Mouse (Mus musculus): ENCODE measurements around the gene Bcl2. TPM values are rescaled to one million over a fixed set of nuclear protein-coding genes. Genes with fewer than 3 reads are reported as not detected.
A peak's percentile ranks its signal among the peaks of the same experiment; 100 is the strongest.

Bcl2 gene
- total RNA-seq, 2 experiments from 2014 or later, result 5.2 to 6.8 TPM

DNA sequence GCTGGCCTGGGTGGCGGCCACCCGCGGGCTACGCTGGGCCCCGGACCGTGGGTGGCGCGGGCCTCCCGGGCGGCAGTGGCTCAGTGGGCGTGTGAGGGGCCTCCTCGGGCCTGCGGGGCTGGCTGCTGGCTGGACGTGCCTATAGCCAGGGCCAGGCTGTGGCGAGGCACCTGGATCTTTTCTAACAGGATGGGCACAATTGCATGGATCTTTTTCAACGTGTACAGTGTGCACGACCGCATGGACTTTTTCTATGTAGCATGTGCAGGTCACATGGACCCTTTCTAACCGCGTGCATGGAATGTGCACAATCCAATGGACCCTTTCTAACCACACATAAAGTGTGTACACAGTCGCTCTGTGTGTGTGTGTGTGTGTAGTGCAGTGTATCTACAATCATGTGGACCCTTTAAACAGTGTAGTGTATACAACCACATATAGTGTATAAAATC lies 482 bp upstream of the Bcl2 start:
- no peak for DNase-seq

DNA sequence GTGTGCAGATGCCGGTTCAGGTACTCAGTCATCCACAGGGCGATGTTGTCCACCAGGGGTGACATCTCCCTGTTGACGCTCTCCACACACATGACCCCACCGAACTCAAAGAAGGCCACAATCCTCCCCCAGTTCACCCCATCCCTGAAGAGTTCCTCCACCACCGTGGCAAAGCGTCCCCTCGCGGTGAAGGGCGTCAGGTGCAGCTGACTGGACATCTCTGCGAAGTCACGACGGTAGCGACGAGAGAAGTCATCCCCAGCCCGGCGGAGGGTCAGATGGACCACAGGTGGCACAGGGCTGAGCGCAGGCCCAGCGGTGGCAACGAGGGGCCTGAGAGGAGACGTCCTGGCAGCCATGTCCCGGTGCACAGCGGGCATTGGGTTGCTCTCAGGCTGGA lies 1.7 kb downstream of the Bcl2 start:
- DNase-seq, result peak; percentile 49 to 69

DNA sequence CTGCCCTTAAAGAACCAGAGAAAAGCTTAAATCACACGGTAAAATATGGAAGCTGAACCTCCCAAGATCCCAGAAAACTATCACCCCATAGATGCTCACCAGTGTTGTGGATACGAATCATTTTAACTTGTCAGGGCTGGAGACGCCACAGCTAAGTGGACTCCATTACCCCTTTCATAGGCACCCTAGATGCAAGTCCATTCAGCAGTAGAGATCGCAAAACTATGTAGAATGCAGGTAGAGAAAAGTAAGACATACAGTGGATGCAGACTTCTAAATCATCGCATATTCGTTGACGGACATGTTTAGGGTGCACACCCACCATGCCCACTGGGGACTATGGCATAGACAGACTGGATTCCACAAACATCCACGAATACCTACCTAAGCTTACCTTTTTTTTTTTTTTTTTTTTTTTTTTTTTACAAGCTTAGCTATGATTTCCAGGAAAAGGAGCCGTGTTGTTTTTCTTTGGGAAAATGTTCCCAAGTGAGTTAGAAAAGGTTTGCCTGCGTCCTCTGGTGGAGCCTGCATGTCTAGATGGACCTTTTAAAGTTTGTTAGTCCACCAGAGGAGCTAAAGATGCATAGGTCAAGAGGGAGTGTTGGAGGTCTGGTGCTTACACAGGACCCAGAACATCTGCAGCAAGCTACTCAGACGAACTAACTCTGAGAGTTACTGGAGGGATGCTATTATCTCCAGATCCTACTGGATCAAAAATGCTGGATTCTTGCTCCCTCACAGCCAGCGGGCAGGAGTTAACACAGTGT lies 2.5 kb downstream of the Bcl2 start:
- no peak for DNase-seq

DNA sequence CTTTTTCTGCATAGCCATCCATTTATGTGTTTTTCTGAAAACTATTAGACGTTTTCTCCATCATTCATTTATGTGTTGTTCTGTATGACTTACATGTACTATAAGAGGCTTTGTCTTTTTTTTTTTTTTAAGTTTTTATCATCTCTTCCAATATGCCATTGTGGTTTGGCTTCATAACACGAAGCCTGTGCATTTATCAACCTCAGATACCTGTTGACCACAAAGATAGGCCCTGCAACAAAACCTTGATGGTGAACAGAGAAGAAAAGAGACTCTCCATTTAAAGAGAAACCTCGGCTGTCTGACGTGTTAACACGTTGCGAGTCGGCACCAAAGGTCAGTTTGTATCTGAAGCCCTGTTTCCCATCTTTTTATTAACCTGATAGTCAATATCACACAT lies 3.9 kb downstream of the Bcl2 start:
- DNase-seq, result no peak

DNA sequence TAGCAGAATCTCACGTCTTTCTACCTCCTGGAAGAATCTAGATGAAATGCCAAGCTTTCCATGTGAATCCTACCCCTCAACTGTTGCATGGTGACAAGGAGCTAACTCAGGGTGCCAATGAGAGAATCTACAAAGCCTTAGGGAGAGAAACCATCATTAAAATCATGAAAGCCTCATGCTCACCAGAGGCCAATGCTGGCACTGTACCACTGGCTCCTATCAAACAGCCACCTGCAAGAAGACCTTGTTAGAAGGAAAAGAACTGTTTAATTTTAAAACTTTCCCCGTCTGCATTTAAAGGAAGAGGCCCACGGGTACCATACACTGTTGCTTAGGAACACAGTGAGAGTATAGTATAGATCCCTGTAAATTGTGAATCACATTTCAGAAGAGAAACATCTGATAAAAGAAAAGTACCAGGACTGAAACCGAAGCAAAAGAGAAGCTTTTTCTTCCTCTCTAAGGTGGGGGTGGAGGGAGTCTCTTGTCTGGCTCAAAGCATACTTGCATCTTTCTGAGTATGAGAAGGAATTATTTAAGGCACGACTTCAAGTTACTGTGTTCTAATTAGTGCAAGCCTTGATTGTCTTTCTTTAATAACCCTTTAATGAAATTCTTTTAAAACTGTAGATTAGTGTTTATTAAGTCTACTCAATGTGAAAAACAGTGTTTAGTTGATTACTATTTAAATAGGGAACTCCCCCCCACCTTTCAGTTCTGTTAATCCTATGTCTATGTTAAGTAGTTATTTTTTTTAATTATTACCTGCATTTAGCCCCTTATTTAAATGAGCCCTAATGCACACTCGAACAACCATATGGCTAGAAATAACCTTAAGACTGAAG lies 6.8 kb downstream of the Bcl2 start:
- DNase-seq, result no peak

DNA sequence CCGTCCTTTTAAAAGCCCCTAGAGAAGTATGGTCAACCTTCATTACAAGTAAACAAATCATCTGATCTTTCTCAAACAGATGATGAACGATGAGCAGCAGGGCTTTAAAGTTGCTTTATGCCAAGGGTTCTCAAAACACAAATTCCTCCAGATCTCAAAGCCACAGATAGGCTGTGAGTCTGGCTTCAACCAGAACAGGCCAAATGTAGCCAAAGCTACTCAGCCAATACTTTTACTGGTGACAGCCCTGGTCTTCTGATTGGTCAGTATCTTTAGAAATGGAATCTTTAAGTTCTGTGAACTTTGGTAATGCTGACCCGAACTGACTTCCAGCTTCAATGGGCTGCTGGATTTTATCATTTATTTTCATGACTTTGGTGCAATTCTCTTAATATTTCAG lies 10.9 kb downstream of the Bcl2 start:
- no peak for DNase-seq

DNA sequence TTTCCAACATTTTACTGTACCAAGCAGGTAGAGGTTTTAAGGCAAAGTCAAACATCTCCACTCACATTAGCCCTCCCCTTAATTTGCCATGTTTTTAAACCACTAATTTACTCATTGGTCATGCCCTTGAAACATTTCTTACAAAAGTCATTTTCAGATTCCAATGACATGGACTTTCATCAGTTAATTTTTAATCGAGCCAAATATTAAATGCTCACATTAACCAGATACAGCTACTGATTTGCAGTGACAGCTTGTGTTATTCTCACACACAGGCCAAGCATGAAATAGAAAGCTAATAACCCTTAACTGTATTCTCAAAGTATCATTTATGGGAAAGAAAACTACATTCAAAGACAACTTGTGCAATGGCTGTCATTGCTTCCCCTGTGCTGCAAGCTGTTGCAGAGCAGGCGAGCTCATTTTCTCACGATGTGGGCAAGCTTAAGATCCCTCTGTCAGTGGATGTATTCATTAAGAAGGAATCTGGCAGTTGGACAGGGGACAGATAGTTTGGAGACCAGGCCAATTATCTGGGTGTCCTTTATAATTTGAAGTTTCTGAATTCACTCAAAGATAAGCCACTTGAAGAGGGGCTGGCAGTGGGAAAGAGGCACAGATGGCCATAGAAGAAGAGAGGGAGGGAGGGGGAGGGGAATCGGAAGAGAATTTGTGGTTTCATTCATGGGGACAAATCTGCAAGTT lies 11.5 kb downstream of the Bcl2 start:
- no peak for DNase-seq

DNA sequence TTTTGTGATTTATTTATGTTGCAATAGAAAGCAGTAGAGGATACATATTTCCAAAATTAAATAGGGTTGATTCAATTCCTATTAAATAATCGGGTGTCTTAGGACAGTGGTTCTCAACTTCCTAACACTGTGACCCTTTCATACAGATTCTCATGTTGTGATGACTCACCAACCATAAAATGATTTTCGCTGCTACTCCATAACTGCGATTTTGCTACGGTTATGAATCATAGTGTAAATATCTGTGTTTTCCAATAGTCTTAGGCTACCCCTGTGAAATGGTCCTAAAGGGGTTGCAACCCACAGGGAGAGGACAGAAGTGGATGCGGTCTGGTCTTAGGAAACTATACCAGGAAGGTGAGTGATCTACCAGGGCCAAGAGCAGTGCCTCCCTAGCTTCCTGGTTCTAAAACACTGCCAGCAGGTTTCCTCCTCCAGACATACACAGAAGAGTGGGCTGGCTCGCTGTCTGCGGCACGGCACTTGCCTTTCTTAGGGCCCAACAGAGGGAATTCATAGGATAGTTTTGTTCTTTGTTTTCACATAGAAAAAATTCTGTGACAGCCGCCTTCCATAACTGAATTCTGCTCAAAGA lies 13.5 kb downstream of the Bcl2 start:
- no peak for DNase-seq

DNA sequence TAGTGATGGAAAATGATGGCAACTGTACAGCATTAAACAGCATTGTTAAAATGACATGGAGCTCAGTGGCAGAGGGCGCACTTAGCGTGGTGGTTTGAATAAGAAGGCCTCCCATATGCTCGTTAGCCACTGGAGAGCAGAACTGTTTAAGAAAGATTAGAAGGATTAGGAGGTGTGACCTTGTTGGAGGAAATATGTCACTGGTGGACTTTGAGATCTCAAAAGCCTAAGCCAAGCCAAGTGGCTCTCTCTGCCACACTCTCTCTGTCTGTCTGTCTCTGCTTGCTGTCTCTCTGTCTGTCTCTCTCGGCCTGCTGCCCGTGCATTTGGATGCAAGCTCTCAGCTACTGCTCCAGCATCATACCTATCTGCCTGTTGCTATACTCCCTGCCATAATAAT lies 17.6 kb downstream of the Bcl2 start:
- DNase-seq, result no peak

DNA sequence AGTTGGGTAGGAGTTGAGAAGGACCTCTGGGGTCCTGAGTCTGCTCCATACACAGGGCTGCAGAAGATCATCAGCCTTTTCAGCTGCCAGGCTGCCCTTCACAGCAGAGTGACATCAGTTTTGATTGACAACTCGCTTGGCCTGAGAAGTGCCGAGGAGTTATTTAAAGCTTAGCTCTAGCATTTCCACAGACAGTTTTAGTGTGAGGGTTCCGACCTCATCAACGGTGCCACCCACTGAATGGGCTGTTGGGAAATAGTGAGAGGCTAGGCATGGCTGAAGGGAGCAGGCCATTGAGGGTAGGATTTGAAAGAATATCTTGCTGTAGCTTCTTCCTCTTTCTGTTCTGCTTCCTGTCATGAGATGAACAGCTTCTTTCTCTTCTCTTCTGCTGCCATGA lies 18.4 kb downstream of the Bcl2 start:
- DNase-seq, result no peak

DNA sequence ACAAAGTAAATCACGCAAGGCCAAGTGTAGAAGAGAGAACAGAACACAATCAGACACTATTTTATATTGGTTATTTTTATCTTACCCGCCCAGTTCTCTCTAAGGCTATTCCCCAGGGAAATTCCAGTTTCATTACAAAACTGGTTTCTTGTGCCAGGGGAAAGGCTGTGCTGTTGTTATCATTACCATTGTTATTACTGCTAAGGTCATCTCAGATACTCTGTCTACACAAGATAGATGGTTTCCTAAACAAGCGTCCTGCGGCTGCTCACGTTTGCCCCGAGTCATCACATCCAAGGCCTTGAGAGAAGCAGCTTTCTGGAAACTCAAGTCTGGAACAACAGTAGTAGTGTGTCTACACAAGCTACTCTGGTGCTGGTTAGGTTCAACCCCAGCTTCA lies 19.8 kb downstream of the Bcl2 start:
- DNase-seq, result peak in 1 of 2 experiments; percentile 20

DNA sequence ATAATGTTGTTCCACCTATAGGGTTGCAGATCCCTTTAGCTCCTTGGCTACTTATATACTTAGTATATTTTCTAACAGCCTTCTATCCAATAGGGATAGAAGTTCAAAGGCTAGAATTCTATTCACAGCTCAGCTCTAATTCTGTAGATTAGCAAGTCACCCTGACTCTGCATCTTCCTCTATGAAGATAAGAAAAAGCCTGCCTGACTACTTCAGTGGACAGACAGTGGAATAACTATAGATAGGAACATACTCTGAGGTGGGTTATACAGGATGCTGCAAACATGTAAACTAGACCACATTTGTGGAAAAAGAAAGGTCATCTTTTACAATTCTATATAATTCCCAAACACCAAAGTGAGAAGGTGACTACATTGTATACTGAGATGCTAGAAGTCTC lies 21.5 kb downstream of the Bcl2 start:
- DNase-seq, result no peak

DNA sequence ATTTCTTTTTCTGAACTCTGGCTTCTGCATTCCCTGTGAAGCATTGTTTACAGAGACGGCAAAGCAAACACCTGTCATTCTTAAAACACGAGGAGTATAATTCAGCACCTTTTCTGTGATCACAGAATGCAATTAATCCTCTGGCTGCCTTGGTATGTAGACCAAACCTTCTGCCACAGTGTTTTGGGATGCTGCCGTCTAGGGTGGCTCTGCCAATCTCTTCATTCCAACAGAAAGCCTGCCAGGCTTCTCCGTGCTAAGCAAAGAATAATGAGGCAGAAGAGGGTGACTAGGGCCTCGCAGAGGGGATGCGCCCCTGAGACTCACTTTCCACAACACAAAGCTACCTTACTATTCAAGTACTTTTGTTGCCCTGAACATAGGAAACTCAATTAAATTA lies 23.2 kb downstream of the Bcl2 start:
- DNase-seq, result no peak

DNA sequence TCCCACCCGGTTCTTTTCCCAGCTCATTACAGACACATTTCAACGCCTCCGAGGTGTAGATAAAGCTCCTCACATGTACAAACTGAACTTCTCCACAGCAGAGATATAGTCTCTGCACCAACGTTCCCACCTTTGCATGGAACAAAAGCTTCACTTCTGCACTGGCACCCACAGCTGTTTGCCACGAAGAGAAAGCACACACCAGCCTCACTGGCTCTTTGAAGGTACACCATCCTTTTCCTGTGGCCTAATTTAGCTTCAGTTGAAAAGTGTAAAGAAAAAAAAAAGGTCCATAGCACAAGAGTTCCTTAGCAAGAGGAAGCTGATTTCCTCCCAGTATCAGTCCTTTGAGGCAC lies 25.9 kb downstream of the Bcl2 start:
- DNase-seq, result no peak

DNA sequence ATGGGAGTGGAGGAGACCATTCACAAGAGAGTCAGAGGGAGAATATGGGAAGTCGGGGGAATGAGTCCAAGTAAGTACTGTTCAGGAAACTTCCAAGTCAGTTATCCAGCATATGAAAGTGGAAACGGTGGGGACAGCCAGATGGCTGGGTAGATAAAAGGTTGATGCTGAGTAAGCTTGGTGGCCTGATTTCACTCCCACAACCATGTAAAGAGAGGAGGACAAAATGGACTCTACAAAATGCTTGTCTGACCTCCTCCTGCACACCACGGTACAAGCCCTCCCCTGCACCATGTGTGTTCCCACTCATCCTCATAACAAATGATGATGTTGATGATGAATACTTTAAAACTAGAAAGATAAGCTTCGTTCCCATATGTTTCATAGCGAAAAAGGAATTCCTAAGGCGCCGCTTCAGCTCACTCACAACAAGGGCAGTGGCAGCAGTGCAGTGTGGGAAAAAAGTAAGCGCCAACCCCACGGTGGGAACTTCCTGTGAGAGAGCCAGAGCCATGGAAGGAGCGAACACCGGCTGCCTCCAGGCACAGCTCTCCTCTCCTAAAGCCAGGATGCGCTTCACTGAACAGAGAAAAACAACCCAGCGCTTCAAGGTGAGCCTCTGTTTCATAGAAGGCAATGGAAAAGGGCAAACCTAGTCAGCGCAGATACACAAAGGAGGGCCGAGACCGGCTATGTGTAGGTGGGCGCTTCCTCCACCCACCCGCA lies 26.5 kb downstream of the Bcl2 start:
- DNase-seq, result no peak

DNA sequence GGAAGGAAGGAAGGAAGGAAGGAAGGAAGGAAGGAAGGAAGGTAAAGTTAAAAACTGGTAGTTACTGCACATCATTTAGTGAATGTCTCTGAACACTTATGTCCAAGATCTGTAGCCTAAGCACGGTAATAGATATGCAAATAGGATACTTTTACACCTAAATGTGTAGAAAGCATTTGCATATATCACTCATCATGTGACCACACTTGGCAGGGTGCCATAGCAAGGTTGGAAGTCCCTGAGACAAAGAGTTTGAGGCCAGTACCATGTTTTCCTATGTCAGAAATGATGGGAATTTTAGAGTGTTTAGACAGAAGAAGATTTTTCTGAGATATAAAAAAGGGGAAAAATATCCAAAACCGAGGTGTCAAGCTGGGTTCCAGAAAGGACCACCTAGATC lies 28.4 kb downstream of the Bcl2 start:
- DNase-seq, result no peak

DNA sequence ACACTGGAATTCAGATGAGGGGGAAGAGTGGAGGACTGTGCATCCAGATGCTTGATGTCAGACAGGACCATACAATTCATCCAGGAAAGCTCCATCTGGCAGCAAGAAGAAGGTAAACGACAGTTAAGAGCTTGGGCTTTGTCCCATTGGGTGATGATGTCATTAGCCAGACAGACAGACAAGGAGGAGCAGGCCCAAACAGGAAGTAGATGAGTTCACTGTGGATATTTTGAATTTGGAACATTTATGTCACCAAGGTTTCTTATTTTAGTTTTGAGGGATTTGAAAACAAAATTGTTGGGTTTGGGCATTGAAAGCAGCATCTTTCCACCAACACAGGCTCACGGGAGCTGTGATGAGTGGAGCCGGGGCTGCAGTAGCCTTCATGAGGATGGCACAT lies 29.5 kb downstream of the Bcl2 start:
- DNase-seq, result no peak

DNA sequence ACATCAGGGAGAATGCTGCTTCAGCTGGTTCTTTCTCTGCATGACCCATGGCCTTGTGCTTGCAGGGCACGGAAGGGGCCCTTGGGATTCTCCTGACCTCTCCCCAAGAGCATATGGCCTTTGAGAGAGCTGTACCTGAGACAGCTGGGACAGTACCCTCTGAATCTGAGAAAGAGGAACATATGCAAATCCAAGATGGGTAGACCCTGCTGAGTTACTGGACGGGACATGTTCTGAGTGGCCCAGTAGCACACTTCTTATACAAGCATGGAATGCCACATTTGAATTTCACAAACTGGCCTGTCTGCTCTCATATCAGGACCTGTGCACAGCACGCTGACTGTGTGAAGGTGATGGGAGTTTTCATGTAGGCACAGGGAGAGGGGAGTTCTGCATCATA lies 31.2 kb downstream of the Bcl2 start:
- DNase-seq, result no peak

DNA sequence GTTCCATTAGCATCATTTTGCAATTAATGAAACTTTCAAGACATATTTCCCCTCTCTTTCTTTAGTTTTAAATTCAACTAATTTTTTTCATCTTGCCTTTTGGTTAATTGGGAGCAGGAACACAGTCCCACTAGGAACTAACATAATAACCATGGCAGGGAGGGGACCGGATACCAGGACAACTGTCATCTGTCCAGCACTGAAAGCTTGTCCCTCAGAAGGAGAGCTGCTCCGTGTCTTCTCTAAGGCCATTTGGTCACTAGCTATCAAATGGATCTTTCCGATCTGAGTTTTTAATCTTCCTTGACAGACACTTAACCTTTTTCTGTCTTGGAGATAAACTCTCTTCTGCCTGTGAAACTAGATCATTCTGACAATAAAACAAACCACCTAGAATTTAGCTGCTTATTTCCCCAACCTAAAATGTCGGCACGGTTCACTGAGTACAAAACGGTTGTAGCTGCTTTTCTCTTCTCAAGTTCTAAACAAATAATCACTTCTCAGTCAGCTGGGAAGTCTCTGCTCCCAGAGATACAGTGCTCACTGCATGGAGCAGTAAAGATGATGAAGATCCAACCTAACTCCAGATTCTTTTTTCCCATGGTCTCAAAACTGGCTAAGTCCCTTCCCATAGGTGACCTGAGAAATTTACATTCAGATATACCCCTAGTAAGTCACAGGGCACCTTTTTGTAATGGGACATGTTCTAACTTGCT lies 34.1 kb downstream of the Bcl2 start:
- no peak for DNase-seq

DNA sequence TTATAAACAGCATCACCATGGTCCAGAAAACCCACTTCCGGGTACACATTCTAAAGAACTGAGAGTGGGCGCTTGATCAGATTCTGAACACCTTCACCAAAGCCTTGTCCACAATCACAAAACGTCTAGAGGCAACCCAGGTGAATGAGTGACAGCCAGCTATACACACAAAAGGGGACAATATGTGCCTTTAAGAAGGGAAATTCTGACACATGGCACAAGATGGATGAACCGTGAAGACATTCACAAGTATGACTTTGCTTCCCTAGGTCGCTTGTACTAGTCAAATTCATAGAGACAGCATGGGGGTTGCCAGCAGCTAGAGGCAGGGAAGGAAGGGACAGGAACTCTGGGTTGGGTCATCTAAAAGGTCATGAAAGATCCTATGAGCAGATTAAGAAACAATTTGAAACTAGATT lies 36.0 kb downstream of the Bcl2 start:
- no peak for DNase-seq

Measured in adrenal gland, postnatal 36 days (tissue).